Mouse (Mus musculus): ENCODE results near the gene Pex11a. TPM values are rescaled to one million over a fixed set of nuclear protein-coding genes. Genes with fewer than 3 reads are reported as not detected.

Gene Pex11a
- polyA plus RNA-seq, 1 experiment from 2014 or later = 3.4 TPM

DNA sequence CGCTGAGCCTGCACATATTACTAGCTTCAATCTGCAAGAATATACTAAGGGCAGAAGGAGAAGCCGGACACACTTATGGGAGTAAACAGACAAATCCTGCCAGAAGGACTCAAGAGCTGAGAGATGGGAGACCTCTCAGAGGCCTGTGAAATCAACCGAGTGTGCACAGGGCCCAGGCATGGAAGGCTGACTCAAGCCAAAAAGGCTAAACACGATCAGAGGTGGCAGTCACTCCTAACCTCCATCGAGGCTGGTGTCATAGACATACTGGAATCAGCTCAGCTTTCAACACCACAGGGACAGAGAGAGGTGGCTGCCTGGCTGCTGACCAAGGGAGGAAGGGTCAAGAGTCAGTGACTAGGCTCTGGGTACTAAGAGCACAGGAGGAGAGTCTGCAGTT lies 37.7 kb downstream of the Pex11a start:
- Histone ChIP-seq H3K27ac (replicated peaks) (no peak overlapping the region), H3K27me3 (peaks cover 20% of the 10 kb centered on the region), H3K4me1 (replicated peaks) (peaks cover 5% of the 10 kb centered on the region; the same call in 1 of the 2 replicates), H3K4me3 (replicated peaks) (no peak overlapping the region), H3K9me3 (replicated peaks) (no peaks in the 10 kb centered on the region), H3K4me2 (no peak overlapping the region), H3K9ac (no peak overlapping the region), H3K36me3 (replicated peaks) (no peaks in the 10 kb centered on the region)
- no peak for ATAC-seq (ENCODE audit: insufficient read depth)
- 60% methylated on average over 5 of the region's 5 CpGs for WGBS (ENCODE audit: insufficient replicate concordance)

DNA sequence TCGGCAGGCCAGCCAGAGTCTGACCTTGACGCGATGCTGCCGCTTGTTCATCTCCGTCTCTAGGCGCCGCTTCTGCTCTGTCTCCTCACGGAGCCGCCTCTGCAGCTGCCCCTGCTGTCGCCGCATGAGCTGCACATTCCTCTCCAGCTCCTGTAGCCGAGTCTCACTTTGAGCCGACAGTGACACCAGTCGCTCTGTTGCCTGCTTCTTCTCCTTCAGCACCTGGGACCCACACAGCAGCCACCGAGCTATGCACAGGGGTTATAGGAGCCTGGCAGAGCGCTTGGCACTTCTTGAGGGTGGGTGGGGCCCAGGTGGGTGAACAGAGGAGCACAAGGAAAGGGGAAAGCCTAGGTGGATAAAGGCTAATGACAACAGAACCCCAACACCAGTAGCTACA lies 40.2 kb downstream of the Pex11a start:
- Histone ChIP-seq H3K4me1 (replicated peaks) (no peaks in the 10 kb centered on the region), H3K9me3 (replicated peaks) (no peaks in the 10 kb centered on the region), H3K27ac (replicated peaks) (no peak overlapping the region), H3K27me3 (no peaks in the 10 kb centered on the region), H3K4me3 (replicated peaks) (no peak overlapping the region), H3K36me3 (replicated peaks) (peaks cover 23% of the 10 kb centered on the region), H3K4me2 (no peak overlapping the region), H3K9ac (no peak overlapping the region)
- ATAC-seq (ENCODE audit: insufficient read depth) = no peak
- 79% methylated on average over 16 of the region's 16 CpGs for WGBS (ENCODE audit: insufficient replicate concordance)

DNA sequence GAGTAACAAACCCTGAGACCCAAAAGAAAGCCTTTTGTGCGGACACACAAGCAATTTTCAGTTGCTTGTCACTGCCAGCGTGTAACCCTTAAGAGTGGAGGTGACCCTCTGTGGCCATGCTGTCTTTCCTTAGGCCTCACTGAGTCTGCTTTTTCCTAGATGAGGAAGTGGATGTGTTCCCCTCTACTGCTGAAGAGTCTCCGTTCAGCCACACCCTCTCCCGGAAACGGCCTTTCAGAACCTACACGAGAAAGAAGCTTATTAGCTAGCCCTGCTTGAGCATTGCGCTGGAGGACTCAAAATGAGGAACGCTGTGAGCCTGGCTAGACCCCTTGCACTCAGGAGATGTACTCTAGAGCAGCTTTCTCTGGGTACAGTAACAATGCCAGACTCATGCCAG lies 46.4 kb downstream of the Pex11a start:
- WGBS (ENCODE audit: insufficient replicate concordance) = 77% methylated on average over 8 of the region's 8 CpGs
- Histone ChIP-seq H3K9ac (no peak overlapping the region), H3K36me3 (replicated peaks) (peaks cover 83% of the 10 kb centered on the region)

More for the DNA sequence above, 46.4 kb downstream of the Pex11a start:
- Histone ChIP-seq H3K4me1 (replicated peaks) (no peaks in the 10 kb centered on the region), H3K9me3 (replicated peaks) (no peaks in the 10 kb centered on the region), H3K27me3 (no peaks in the 10 kb centered on the region), H3K4me3 (replicated peaks) (no peak overlapping the region), H3K27ac (replicated peaks) (no peak overlapping the region), H3K4me2 (no peak overlapping the region)
- no peak for ATAC-seq (ENCODE audit: insufficient read depth)

Other genes with a start within 250 kb of the Pex11a start
- gene Rhcg, start 125.5 kb downstream of the Pex11a start, polyA plus RNA-seq (2015; fragmentation: Nextera tagmentation; extraction: Ambion mirVana) = 0.24 TPM in 1 of 2 replicates, not detected in the other
- gene Ticrr, start 82.9 kb downstream of the Pex11a start, polyA plus RNA-seq (2015; fragmentation: Nextera tagmentation; extraction: Ambion mirVana) = 6.3 and 7.5 TPM in 2 replicates
- 0.32 and 0.35 TPM in 2 replicates for gene Kif7, start 27.4 kb downstream of the Pex11a start, polyA plus RNA-seq (2015; fragmentation: Nextera tagmentation; extraction: Ambion mirVana)
- not detected in 2 replicates for gene Plin1, start 10.2 kb downstream of the Pex11a start, polyA plus RNA-seq (2015; fragmentation: Nextera tagmentation; extraction: Ambion mirVana)
- 0.05 and 0.08 TPM in 2 replicates for gene Wdr93, start within 50 bp of the Pex11a start, polyA plus RNA-seq (2015; fragmentation: Nextera tagmentation; extraction: Ambion mirVana)
- not detected in 2 replicates for gene Mesp1, start 50.7 kb upstream of the Pex11a start, polyA plus RNA-seq (2015; fragmentation: Nextera tagmentation; extraction: Ambion mirVana)
- not detected in 2 replicates for gene Mesp2, start 67.6 kb upstream of the Pex11a start, polyA plus RNA-seq (2015; fragmentation: Nextera tagmentation; extraction: Ambion mirVana)
- 14.9 and 21.0 TPM in 2 replicates for gene Anpep, start 117.9 kb upstream of the Pex11a start, polyA plus RNA-seq (2015; fragmentation: Nextera tagmentation; extraction: Ambion mirVana)
- 8.1 and 9.5 TPM in 2 replicates for gene Ap3s2, start 177.5 kb upstream of the Pex11a start, polyA plus RNA-seq (2015; fragmentation: Nextera tagmentation; extraction: Ambion mirVana)
- gene Arpin, start 192.2 kb upstream of the Pex11a start, polyA plus RNA-seq (2015; fragmentation: Nextera tagmentation; extraction: Ambion mirVana) = 3.5 and 3.6 TPM in 2 replicates

Data from liver, embryonic 15.5 days (tissue).